Mouse (Mus musculus) monocyte, adult 2 months (primary cell): ENCODE results near the gene Map3k12.

Experiments
- DNase-seq, 2 experiments: peaks; one replicate each; pipeline ENCODE4 v3.0.0; 2022; ENCODE audit warnings: low spot score in 2 of 2, low read depth in 1 of 2

The Map3k12 gene

GRCm38 (mm10) chr15:102516728-102517404 is at the start of gene Map3k12:
Gene Map3k12, minus strand, starts transcription at chr15:102517064.
- no peak for DNase-seq

GRCm38 (mm10) chr15:102563681-102564080 is 46.8 kb upstream of the Map3k12 start:
- DNase-seq, result no peak

- DNase-seq, result no peak
These were observed 46.2 kb upstream of the Map3k12 start for GRCm38 (mm10) chr15:102563061-102563460.

DNA sequence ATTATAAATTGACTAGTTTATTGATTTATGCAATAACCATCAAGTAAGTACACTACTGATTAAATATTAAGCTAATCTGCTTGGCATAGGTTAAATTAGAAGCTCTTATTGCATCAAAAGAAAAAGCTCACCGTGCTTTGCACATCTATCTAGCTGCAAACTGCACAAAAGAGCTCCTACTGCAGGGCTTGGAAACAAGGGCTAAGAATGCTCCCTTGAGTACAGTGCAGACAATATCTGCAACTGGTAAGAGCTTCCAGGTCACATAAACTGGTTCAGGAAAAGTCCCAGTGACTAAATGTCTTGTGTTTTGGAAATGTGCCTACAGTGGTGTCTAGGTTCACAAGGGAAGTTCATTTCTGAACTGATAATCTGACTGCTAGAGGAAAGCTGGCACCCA is 45.6 kb upstream of the Map3k12 start:
- DNase-seq, result no peak

DNA sequence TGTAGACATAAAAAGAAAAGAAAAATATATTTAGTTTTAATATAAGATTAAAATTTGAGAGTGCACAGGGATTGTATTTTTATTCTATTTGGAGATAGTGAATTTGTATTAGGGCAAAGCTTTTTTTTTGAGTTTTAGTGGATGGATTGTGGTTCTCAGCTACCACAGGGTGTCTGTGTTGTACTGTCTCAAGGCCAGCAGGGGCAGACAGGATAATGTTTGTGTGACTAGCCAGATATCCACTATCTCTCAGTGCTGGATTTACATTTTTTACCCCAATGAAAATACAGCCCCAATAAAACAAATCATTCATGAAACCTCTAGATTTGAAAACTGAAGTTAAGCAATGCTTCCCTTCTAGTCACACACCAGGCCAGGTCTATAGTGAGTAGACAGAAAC is 40.7 kb upstream of the Map3k12 start:
- DNase-seq, result no peak

GRCm38 (mm10) chr15:102555581-102555980 is 38.7 kb upstream of the Map3k12 start:
- DNase-seq, result no peak

- DNase-seq, result no peak
These were observed 35.7 kb upstream of the Map3k12 start for GRCm38 (mm10) chr15:102552599-102552998.

GRCm38 (mm10) chr15:102547478-102547877 is 30.6 kb upstream of the Map3k12 start:
- DNase-seq, result no peak

GRCm38 (mm10) chr15:102546677-102547427 is 30.0 kb upstream of the Map3k12 start:
- DNase-seq, result no peak

DNA sequence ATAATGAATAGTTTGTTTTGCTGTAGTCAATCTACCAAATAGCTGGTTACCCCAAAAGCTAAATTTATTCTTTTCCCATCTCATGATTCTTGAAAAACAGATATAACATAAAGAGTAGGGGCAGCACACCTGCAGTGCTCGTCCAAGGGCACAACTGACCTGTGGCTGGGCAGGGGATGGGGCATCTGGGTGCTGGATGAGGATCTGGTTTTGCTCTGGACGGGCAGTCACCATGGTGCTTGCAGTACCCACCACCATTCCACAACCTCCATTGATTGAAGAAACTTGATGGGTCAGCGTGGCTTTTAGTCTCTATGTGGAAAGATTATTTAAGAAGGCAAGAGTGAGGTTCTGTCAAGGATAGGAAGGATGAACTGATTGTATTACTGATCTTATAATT is 29.4 kb upstream of the Map3k12 start:
- DNase-seq, result no peak

GRCm38 (mm10) chr15:102544801-102545200 is 27.9 kb upstream of the Map3k12 start:
- DNase-seq, result no peak

- no peak for DNase-seq
These were observed 17.1 kb upstream of the Map3k12 start for GRCm38 (mm10) chr15:102533926-102534325.

DNA sequence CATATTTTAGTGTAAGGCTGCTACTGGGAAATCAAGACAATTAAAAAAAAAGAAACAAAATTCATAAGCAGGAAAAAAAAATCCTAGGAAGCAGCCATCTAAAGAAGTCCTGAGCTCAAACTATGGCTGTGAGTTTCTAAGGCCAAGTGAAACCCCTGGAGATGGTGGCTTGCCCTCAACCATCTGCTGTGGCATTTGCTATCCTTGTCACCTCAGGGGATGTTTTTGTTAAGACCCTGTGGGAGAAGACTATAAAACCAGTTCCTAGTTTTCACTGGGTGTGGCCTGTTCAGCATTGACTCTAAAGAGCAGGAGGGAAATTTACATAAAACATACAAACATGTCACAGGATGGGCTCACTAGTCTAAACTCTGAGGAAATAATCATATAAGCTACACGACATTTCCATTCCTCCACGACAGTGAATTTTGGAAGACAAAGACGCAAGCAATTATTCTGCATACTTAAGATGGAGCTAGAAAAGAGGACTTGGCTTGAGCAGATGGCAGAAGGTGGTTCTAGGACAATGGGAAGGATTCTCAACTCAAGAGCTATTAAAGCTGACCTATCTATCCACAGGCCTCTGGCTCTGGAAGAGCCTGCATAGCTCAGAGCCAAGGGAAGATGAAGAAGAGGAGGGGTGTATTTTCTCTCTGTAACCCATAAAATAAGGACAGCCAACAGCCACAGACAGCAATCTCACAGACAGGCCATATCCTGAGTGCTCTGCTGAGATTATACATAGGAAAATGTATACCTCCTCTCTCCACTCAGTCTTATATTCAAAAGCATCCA is 15.4 kb upstream of the Map3k12 start:
- no peak for DNase-seq

DNA sequence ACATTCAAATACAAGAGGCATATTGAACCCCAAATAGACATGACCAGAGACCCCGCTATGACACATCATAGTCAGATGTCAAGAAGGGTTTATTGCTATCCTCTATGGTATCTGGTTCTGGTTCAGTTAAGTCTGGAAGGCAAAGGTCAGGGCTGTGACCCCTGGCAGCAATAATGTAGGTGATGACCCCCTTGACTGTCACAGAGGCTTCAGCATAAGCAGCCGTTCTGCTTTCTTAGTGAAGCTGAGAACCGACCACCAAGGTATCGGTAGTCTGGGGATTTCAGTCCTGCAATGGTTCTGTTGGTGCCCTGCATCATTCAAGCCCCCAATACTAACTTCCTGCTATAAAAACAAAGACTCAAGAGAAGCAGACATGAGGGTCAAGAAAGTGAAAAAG is 14.7 kb upstream of the Map3k12 start:
- no peak for DNase-seq

- no peak for DNase-seq
These were observed 13.7 kb upstream of the Map3k12 start for GRCm38 (mm10) chr15:102530566-102530965.

DNA sequence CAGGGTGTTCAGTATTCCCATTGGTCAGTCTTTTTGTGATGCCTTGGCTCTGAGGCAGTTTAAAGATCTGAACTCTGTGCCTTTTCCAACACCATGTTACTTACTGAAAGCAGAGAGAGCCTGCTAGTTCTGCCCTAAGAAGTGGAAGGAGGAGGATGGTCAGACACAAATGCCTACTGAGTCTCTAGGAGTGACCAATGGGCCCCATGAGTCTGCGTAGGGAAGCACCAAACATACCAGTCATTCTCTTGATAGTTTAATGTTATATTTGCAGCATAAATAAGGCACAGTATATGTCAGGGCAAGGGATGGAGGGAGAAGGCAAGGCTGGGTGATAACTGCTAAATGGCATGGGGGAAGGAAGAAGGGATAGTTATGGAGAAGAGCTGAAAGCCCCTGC is 11.5 kb upstream of the Map3k12 start:
- DNase-seq, result no peak

DNA sequence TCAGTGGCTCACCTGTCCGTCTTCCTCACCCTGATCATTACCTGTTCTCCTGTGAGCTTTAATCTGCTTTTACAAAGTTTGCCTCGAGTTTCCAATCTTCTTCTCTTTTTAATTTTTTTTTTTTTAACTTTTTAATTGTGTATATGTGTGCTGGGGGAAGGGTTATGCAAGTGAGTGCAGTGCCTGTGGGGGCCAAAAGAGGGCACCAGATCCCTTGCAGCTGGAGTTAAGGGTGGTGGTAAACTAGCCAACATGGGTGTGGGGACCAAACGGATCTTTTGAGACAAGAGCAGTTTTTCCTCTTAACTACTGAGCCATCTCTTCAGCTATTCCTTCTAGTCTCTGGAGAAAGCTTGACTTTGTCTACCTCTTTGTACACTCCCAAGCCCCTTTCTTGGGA is 11.1 kb upstream of the Map3k12 start:
- no peak for DNase-seq

- no peak for DNase-seq
These were observed 9.5 kb upstream of the Map3k12 start for GRCm38 (mm10) chr15:102526111-102527002.

DNA sequence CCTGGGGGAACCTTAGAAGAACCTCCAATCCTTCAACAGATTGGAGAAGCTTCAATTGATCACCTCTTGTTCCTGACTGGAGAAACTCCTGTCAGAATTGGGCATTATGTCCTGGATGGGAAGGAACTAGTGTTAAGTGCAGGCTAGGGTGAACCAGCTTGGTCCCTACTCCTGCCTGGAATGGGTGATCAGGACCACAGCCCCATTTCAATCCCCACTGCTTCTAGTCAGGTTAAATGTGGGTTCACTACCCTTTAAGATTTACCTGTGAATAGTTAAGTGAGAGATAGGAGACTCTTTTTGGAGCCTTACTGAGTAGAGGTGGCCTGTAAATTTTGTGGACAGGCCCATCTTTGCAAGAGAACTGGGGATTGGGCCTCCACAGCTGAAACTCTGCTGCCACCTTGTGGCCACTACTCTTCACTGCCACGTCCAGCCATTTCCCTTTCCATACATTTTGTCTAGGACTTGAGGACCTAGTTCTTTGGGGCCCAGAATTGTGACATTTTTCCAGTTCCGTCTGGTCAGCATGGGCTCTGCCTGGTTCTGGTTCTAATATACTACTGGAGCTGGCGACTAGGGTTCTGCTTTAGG is 8.1 kb upstream of the Map3k12 start, which contains the start of gene Npff:
Gene Npff (minus strand): TSS at position 51 of the 594 bp plus-strand sequence.
- DNase-seq, result peak in 1 of 2 experiments; percentile 60

DNA sequence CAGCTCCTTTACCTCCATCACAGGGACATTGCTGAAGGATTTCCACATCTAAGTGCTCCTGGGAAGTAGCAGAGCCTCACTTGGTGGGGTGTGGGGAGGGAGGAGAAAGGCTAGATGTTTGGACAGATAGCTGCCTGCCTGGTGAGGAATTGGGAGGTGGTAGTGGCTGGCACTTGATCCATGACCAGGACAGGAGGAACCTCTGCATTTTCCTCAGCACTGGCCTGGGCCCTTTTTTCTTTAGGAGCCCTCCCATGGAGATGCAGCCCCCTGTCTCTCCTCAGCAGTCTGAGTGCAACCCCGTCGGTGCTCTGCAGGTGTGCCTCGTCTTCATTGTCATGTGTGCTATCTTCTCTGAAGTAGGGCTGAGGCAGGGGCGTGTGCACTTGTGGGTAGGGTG is 4.6 kb upstream of the Map3k12 start:
- DNase-seq, result no peak
